Mouse (Mus musculus) cerebellum, postnatal 36 days (tissue): ENCODE data around the gene Olfr1019.

Source experiments
- DNase-seq, 2 experiments: peaks; one replicate each; pipeline ENCODE4 v3.0.0; 2021 to 2022; ENCODE audit warnings: mixed read lengths in 2 of 2

Gene Olfr1019

DNA sequence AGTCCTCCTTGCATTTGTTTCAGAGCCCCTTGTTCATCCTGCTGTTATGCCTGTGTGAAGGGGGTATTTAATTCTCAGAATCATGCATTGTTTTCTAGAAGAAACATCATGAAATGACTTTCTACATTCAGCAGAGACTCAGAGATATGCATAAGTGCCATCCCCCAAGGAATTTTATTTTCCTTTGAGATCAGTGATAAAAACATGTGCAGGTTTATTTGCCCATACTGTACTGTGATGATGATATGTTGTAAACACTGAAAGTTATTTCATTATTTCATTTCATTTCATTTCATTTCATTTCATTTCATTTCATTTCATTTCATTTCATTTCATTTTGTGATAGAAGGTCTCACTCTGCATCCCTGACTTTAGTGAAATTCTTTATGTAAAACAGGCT lies at the start of gene Olfr1019:
TSS of gene Olfr1019 (minus strand) at position 101 of the 400 bp plus-strand sequence.
- DNase-seq, result no peak

DNA sequence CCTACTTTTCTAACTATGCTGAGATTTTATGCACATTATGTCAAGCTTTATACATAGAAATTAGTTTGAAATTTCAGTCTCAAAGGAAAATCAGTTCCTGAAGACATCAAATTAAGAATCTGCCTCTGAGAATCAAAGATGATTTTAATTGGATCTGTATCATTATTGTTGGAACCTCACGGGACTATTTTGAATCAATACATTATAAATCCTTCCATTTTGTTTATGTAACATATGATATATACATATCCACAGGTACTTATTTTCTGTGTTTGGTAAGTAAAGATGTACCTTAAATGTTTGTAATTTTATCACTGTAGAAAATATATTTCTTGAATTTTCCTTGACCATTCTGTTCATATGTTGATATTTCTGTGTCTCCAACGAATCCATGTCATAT lies 40.1 kb upstream of the Olfr1019 start, which contains the start of gene Olfr1023:
TSS of gene Olfr1023 (plus strand) at position 301 of the 400 bp plus-strand sequence.
- DNase-seq, result no peak

DNA sequence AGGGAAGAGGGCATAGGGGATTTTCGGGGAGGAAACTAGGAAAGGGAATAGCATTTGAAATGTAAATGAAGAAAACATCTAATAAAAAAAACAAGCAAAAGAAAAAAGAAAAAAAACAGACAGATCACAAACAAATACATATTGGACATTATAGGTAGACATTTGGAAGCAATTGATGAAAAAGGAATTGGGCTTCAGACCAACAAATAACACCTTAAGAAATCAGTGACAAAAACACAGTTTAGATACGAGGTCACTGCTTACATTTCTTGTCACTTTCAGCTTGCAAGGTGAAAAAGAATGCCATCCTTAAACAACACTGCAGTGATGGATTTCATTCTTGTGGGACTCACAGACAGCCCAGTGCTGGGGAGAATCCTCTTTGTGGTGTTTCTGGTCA lies 23.0 kb upstream of the Olfr1019 start, which contains the start of gene Olfr1022:
TSS of gene Olfr1022 (plus strand) at position 301 of the 400 bp plus-strand sequence.
- DNase-seq, result no peak

DNA sequence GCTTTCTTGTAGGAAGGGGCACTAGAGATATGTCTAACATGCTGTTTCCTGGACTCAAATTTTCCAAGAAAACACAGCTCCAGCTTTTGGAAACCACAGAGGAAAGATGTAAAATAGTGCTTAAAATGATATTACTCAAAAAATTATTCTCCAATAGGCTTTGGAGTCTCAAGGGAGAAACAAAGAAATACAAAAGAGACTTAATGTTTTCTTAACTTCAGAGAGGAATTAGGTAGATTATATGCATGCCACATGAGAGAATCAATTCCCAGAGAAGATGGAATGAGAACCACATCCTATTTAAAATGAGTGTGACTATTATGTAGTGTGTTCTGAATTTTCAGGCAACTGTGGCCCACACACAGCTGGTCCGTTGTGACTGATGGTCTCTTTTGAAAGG lies 1.4 kb upstream of the Olfr1019 start, which contains the start of gene Olfr1020:
TSS of gene Olfr1020 (plus strand) at position 301 of the 400 bp plus-strand sequence.
- no peak for DNase-seq

DNA sequence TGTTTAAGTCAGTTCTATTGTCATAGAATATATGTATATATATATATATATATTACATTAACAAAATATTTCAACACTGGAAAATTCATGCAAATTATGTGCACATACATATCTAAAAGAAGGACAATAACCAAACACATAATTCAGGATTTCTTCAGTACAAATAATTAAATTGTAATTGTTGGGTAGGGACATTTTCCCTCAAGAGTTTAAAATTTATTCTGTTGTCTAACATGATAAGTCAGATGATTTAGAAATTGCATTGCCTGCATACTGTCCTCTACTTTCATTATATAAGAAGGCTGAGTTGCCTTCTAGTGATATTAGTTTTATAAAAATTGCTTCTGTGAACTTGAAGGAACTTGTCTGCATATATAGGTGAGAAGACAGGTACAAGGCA lies 27.1 kb downstream of the Olfr1019 start, which contains the start of gene Olfr1018:
TSS of gene Olfr1018 (plus strand) at position 301 of the 400 bp plus-strand sequence.
- DNase-seq, result no peak

DNA sequence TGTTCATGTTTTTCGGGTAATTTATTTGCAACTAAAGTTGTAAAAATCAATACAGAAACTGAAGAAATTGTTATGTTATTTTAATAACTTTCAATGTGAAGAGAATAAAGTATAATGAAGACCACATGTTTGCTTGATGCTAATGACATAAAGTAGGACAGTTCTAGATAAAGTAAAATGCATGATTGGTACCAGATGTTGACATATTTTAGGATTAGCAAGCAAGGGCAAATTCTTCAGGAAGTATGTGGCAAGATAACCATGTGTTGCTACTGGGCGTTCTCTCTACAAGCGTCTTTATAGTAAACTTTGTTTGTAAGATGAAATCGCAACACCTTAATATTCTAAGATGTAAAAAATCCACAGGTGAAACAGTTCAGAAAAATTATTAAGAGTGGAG lies 40.8 kb downstream of the Olfr1019 start:
- no peak for DNase-seq

DNA sequence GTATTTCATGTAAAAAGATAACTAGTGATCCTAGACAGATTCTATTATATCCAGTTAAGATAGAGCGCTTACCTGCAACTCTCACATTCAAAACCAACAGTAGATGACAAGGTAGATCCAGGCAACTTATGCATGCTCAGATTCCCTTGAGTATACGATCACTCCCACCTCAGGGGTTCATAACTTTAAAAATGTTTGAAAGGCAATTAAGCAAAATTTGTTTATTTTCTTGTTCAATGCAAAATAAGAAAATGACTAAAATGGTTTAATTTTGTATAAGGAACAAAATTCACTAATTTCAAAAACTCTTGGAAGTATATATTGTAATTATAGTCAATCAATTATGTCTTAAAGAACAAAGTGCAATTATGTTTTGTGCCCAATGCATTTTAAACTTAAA lies 42.8 kb downstream of the Olfr1019 start, which contains the start of gene Olfr1016:
TSS of gene Olfr1016 (minus strand) at position 101 of the 400 bp plus-strand sequence.
- DNase-seq, result no peak

DNA sequence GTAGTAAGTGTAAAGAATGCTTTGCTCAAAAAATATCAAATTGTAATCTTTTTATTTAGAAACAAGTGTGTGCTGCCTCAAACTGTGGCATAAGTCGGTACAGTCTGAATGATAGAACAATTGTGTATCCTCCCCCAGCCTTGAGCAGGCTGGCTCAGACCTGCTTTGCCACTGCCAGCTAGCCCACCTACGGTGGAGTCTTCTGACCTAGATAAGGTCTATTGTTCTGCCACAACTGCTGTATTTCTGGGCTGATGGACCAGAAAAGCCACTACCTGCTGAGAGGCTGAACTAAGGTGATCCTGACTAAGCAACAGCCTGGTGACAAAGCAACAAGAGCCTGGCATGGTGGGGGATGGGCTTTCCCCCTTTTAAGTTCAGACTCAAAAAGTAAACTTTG lies 53.0 kb downstream of the Olfr1019 start:
- DNase-seq, result peak; percentile 1 to 2
